Mouse (Mus musculus): ENCODE measurements at regions not wholly inside any gene's neighbourhood (a gene's known extent, or its start where the extent isn't known, plus 50 kb on each side); places are given as distances from the start of the nearest gene placed in this dataset.
A peak's percentile ranks its signal among the peaks of the same experiment; 100 is the strongest.
"Not testable (repeated sequence)": the region's sequence is repeated elsewhere in the genome, so short reads cannot be mapped to it uniquely, and the experiment has no call there.

DNA sequence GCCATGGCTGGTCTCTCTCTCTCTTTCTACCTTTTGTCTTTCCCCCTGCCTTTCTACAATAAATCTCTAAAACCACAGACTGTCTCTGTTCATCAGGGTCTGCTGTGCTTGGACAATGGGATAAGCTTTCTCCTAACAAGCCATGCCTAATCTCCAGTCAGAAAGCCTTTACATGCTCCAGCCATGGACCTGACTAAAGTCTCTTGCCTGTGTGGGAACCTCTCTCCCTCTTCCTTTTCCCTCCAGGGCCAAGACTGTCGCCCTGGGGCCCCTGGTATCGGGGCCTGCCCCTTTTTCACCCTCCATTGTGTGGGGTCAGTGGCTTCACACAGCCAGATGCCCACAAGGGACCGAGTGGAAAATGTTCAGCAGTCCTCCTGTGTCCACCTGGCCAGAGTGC lies 1151.3 kb upstream of the Prmt6 start:
- Histone ChIP-seq H3K9ac (ENCODE audit: low read length) (no peak overlapping the region), H3K4me2 (ENCODE audit: low read length) (no peak overlapping the region), H3K9me3 (replicated peaks; ENCODE audit: control insufficient read depth, low read length) (no peaks in the 10 kb centered on the region), H3K36me3 (ENCODE audit: control insufficient read depth, insufficient read depth, low read length) (no peaks in the 10 kb centered on the region), H3K27ac (ENCODE audit: low read depth, low read length) (no peak overlapping the region), H3K4me3 (ENCODE audit: low read depth, low read length) (no peak overlapping the region), H3K27me3 (replicated peaks; ENCODE audit: control insufficient read depth, insufficient read depth, low read length) (no peaks in the 10 kb centered on the region), H3K4me1 (ENCODE audit: control insufficient read depth, insufficient read depth, low read length) (no peaks in the 10 kb centered on the region)
- DNase-seq (ENCODE audit: low spot score) (no peak), ATAC-seq (no peak)
- WGBS, result 38% methylated on average over 3 of the region's 3 CpGs

GRCm38 (mm10) chr3:111393127-111393526 lies 1142.3 kb upstream of the Prmt6 start:
- Histone ChIP-seq H3K9me3 (replicated peaks; ENCODE audit: control insufficient read depth, low read length) (no peaks in the 10 kb centered on the region), H3K27ac (ENCODE audit: low read depth, low read length) (no peak overlapping the region), H3K27me3 (replicated peaks; ENCODE audit: control insufficient read depth, insufficient read depth, low read length) (no peaks in the 10 kb centered on the region), H3K4me1 (ENCODE audit: control insufficient read depth, insufficient read depth, low read length) (no peaks in the 10 kb centered on the region), H3K9ac (ENCODE audit: low read length) (no peak overlapping the region), H3K4me3 (ENCODE audit: low read depth, low read length) (no peak overlapping the region), H3K4me2 (ENCODE audit: low read length) (no peak overlapping the region), H3K36me3 (ENCODE audit: control insufficient read depth, insufficient read depth, low read length) (no peaks in the 10 kb centered on the region)
- ATAC-seq, result peak; percentile 85
- DNase-seq (ENCODE audit: low spot score), result peak; percentile 42

GRCm38 (mm10) chr3:111392713-111393112 lies 1141.9 kb upstream of the Prmt6 start:
- WGBS, result 0% methylated on average over 1 of the region's 1 CpGs
- not testable (repeated sequence) for H3K27ac ChIP-seq (ENCODE audit: low read depth, low read length); H3K4me2 ChIP-seq (ENCODE audit: low read length); DNase-seq (ENCODE audit: low spot score); H3K4me1 ChIP-seq (ENCODE audit: control insufficient read depth, insufficient read depth, low read length); H3K4me3 ChIP-seq (ENCODE audit: low read depth, low read length); H3K9me3 ChIP-seq (replicated peaks; ENCODE audit: control insufficient read depth, low read length); H3K27me3 ChIP-seq (replicated peaks; ENCODE audit: control insufficient read depth, insufficient read depth, low read length); H3K9ac ChIP-seq (ENCODE audit: low read length); H3K36me3 ChIP-seq (ENCODE audit: control insufficient read depth, insufficient read depth, low read length)
- ATAC-seq, result 0 out of 2 replicates have a peak, but pooled peaks have one; percentile 12

- peak; percentile 25 for DNase-seq (ENCODE audit: low spot score)
- H3K4me3 ChIP-seq (ENCODE audit: low read depth, low read length), result no peak overlapping the region
- no peaks in the 10 kb centered on the region for H3K4me1 ChIP-seq (ENCODE audit: control insufficient read depth, insufficient read depth, low read length)
Observed at GRCm38 (mm10) chr3:111386745-111387144, 1135.9 kb upstream of the Prmt6 start.

DNA sequence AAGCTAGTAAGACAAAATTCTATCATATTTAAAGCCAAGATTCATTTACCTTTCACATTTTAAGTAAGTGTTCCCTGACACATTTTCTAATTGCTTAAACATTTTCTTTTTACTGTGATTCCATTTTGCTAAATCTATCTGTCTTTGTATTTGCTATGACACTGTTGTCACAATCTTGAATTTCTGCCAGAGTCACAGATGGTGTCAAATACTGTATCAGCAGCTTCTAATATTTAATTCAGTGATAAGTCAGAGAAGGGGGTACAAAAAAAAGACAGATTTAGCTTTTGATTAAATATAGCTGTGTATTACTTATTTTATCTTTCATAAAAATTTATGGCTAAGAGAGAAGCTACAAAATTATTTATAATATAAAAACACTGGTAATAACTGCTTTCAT lies 1135.5 kb upstream of the Prmt6 start:
- no peak overlapping the region for H3K9ac ChIP-seq (ENCODE audit: low read length)
- no peak overlapping the region for H3K4me3 ChIP-seq (ENCODE audit: low read depth, low read length)
- DNase-seq (ENCODE audit: low spot score) (peak; percentile 86), ATAC-seq (peak; percentile 72; the same call in 1 of the 2 replicates)
- H3K4me2 ChIP-seq (ENCODE audit: low read length), result no peak overlapping the region
- H3K27ac ChIP-seq (ENCODE audit: low read depth, low read length), result no peak overlapping the region
- no peaks in the 10 kb centered on the region for H3K4me1 ChIP-seq (ENCODE audit: control insufficient read depth, insufficient read depth, low read length)
- no peaks in the 10 kb centered on the region for H3K9me3 ChIP-seq (replicated peaks; ENCODE audit: control insufficient read depth, low read length)
- no peaks in the 10 kb centered on the region for H3K36me3 ChIP-seq (ENCODE audit: control insufficient read depth, insufficient read depth, low read length)
- H3K27me3 ChIP-seq (replicated peaks; ENCODE audit: control insufficient read depth, insufficient read depth, low read length), result no peaks in the 10 kb centered on the region

More at GRCm38 (mm10) chr3:111386745-111387144, 1135.9 kb upstream of the Prmt6 start:
- Histone ChIP-seq H3K27ac (ENCODE audit: low read depth, low read length) (no peak overlapping the region), H3K9ac (ENCODE audit: low read length) (no peak overlapping the region), H3K27me3 (replicated peaks; ENCODE audit: control insufficient read depth, insufficient read depth, low read length) (no peaks in the 10 kb centered on the region), H3K4me2 (ENCODE audit: low read length) (no peak overlapping the region), H3K9me3 (replicated peaks; ENCODE audit: control insufficient read depth, low read length) (no peaks in the 10 kb centered on the region), H3K36me3 (ENCODE audit: control insufficient read depth, insufficient read depth, low read length) (no peaks in the 10 kb centered on the region)
- 68% methylated on average over 1 of the region's 1 CpGs for WGBS
- ATAC-seq, result peak; percentile 34; the same call in 1 of the 2 replicates

DNA sequence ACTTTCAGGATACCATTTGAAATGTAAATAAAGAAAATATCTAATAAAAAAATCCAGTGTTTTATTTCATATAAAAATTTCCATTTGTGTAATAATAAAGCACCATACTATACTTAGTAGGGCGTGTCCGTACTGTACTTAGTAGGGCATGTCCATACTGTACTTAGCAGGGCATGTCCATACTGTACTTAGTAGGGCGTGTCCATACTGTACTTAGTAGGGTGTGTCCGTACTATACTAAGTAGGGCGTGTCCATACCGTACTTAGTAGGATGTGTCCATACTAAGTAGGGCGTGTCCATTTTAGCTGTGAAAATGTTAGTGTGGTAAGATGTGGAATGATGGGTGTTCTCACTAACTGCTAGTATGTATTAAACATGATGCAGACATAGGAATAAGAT lies 1134.8 kb upstream of the Prmt6 start:
- DNase-seq (ENCODE audit: low spot score), result no peak
- Histone ChIP-seq H3K4me2 (ENCODE audit: low read length) (no peak overlapping the region), H3K36me3 (ENCODE audit: control insufficient read depth, insufficient read depth, low read length) (no peaks in the 10 kb centered on the region), H3K27ac (ENCODE audit: low read depth, low read length) (no peak overlapping the region), H3K9me3 (replicated peaks; ENCODE audit: control insufficient read depth, low read length) (no peaks in the 10 kb centered on the region), H3K4me1 (ENCODE audit: control insufficient read depth, insufficient read depth, low read length) (no peaks in the 10 kb centered on the region), H3K4me3 (ENCODE audit: low read depth, low read length) (no peak overlapping the region), H3K9ac (ENCODE audit: low read length) (no peak overlapping the region), H3K27me3 (replicated peaks; ENCODE audit: control insufficient read depth, insufficient read depth, low read length) (no peaks in the 10 kb centered on the region)
- 0 out of 2 replicates have a peak, but pooled peaks have one; percentile 29 for ATAC-seq
- 94% methylated on average over 7 of the region's 7 CpGs for WGBS

DNA sequence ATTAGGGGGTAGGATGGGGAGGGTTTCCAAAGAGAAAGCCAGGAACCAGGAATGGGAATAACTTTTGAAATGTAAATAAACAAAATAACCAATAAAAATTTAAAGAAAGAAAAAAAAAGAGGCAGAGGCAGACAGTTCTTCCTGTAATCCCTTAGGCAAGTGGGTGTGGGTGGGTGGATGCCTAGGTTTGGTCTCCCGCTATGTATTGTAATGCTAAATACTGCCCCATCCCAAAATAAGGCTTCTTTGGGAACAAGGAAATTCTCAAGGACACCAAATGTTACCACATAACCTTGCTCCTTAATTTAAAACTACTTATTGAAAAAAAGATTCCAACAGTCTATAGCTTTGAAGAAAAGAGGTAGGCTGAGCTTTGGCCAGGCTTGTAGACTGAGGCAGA lies 1120.5 kb upstream of the Prmt6 start:
- H3K9ac ChIP-seq (ENCODE audit: low read length), result no peak overlapping the region
- DNase-seq (ENCODE audit: low spot score) (no peak), ATAC-seq (no peak)
- H3K4me1 ChIP-seq (ENCODE audit: control insufficient read depth, insufficient read depth, low read length), result no peaks in the 10 kb centered on the region
- no peaks in the 10 kb centered on the region for H3K36me3 ChIP-seq (ENCODE audit: control insufficient read depth, insufficient read depth, low read length)
- no peaks in the 10 kb centered on the region for H3K9me3 ChIP-seq (replicated peaks; ENCODE audit: control insufficient read depth, low read length)
- H3K27ac ChIP-seq (ENCODE audit: low read depth, low read length), result no peak overlapping the region
- H3K27me3 ChIP-seq (replicated peaks; ENCODE audit: control insufficient read depth, insufficient read depth, low read length), result no peaks in the 10 kb centered on the region
- no peak overlapping the region for H3K4me2 ChIP-seq (ENCODE audit: low read length)
- H3K4me3 ChIP-seq (ENCODE audit: low read depth, low read length), result no peak overlapping the region
- WGBS, result 84% methylated on average over 1 of the region's 1 CpGs

GRCm38 (mm10) chr3:111338247-111338646 lies 1087.4 kb upstream of the Prmt6 start:
- H3K9ac ChIP-seq (ENCODE audit: low read length), result no peak overlapping the region
- no peaks in the 10 kb centered on the region for H3K27me3 ChIP-seq (replicated peaks; ENCODE audit: control insufficient read depth, insufficient read depth, low read length)
- DNase-seq (ENCODE audit: low spot score), result peak; percentile 60
- no peak overlapping the region for H3K4me2 ChIP-seq (ENCODE audit: low read length)
- H3K4me3 ChIP-seq (ENCODE audit: low read depth, low read length), result no peak overlapping the region
- no peaks in the 10 kb centered on the region for H3K9me3 ChIP-seq (replicated peaks; ENCODE audit: control insufficient read depth, low read length)
- no peaks in the 10 kb centered on the region for H3K36me3 ChIP-seq (ENCODE audit: control insufficient read depth, insufficient read depth, low read length)
- H3K4me1 ChIP-seq (ENCODE audit: control insufficient read depth, insufficient read depth, low read length), result no peaks in the 10 kb centered on the region
- no peak overlapping the region for H3K27ac ChIP-seq (ENCODE audit: low read depth, low read length)
- ATAC-seq, result no peak
- 33% methylated on average over 2 of the region's 2 CpGs for whole genome bisulfite sequencing

DNA sequence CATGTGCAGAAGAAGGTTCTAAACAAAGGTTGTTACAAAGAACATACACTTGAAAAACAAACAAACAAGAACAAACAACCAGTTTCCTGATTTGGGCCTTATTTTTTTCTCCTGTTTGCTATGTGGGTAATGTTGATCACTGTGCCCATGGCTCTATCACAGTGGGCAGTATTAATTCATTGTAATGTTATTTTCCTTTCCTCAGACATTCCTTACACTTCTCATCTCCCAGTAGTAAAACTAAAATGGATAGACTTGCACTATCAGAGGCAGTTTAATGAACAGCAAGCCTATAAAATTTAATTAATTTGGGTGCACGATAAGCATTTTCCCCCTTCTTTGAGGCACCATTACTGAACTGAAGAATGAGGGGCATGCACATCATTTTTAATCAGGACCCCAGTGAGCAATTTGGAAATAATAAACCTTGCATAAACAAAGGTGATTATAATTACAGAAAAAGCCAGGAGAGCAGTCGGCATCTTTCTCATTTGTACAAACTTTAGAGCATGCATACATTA lies 1040.3 kb upstream of the Prmt6 start:
- Histone ChIP-seq H3K4me3 (ENCODE audit: low read depth, low read length) (no peak overlapping the region), H3K4me2 (ENCODE audit: low read length) (no peak overlapping the region), H3K9ac (ENCODE audit: low read length) (no peak overlapping the region), H3K36me3 (ENCODE audit: control insufficient read depth, insufficient read depth, low read length) (no peaks in the 10 kb centered on the region), H3K4me1 (ENCODE audit: control insufficient read depth, insufficient read depth, low read length) (no peaks in the 10 kb centered on the region), H3K27me3 (replicated peaks; ENCODE audit: control insufficient read depth, insufficient read depth, low read length) (no peaks in the 10 kb centered on the region), H3K9me3 (replicated peaks; ENCODE audit: control insufficient read depth, low read length) (no peaks in the 10 kb centered on the region), H3K27ac (ENCODE audit: low read depth, low read length) (no peak overlapping the region)
- ATAC-seq, result no peak
- DNase-seq (ENCODE audit: low spot score), result no peak
- 70% methylated on average over 2 of the region's 2 CpGs for WGBS

Measured in forebrain, embryonic 14.5 days (tissue).